Mouse (Mus musculus) midbrain, embryonic 15.5 days (tissue): Measurements from ENCODE around the gene Tjp2. TPM values are rescaled to one million over a fixed set of nuclear protein-coding genes. Genes with fewer than 3 reads are reported as not detected.
"Not testable (repeated sequence)": the region's sequence is repeated elsewhere in the genome, so short reads cannot be mapped to it uniquely, and the experiment has no call there.

Source experiments
- ATAC-seq: fragments of 200-750 bp; cut with Nextera tagmentation; replicated peaks from 2 replicates; pipeline ENCODE4 v1.8.0; 2017; ENCODE audit warnings: moderate TSS enrichment
- H3K27ac ChIP-seq: fragments of 300-500 bp; sonication (generic); 2 replicates; pipeline ENCODE4 v1.5.1; 2015; ENCODE audit warnings: mild to moderate bottlenecking, inconsistent platforms
- H3K27me3 ChIP-seq: fragments of 300-500 bp; sonication (generic); replicated peaks from 2 replicates; pipeline ENCODE4 v1.6.1; 2015; ENCODE audit warnings: inconsistent platforms
- H3K36me3 ChIP-seq: fragments of 300-500 bp; sonication (generic); replicated peaks from 2 replicates; pipeline ENCODE4 v1.6.1; 2015; ENCODE audit warnings: inconsistent platforms
- H3K4me1 ChIP-seq: fragments of 300-500 bp; sonication (generic); 2 replicates; pipeline ENCODE4 v1.6.1; 2015; ENCODE audit warnings: inconsistent platforms
- H3K4me2 ChIP-seq: fragments of 300-500 bp; sonication (generic); 2 replicates; pipeline ENCODE4 v1.6.1; 2015; ENCODE audit warnings: inconsistent platforms, mild to moderate bottlenecking, moderate library complexity
- H3K4me3 ChIP-seq: fragments of 300-500 bp; sonication (generic); 2 replicates; pipeline ENCODE4 v1.5.1; 2015; ENCODE audit warnings: mild to moderate bottlenecking, inconsistent platforms
- H3K9ac ChIP-seq: fragments of 300-500 bp; sonication (generic); 2 replicates; pipeline ENCODE4 v1.6.1; 2015; ENCODE audit warnings: mild to moderate bottlenecking, inconsistent platforms
- H3K9me3 ChIP-seq: fragments of 300-500 bp; sonication (generic); 2 replicates; pipeline ENCODE4 v1.6.1; 2016; ENCODE audit warnings: inconsistent platforms
- WGBS: fragments of 180-500 bp; shearing (Covaris S2); methylation state at CpG from one replicate; pipeline ENCODE4 v1.1.7; 2015; ENCODE audit warnings: mixed read lengths; 5-methylcytosine and 5-hydroxymethylcytosine counted together
- polyA plus RNA-seq: library from polyadenylated mRNA; unstranded; fragments of >200 nt; fragmentation: Nextera tagmentation; extraction: Ambion mirVana; gene quantifications from 2 replicates; pipeline ENCODE4 v1.2.1, GENCODE M21; 2015

Gene Tjp2
- polyA plus RNA-seq, 1 experiment from 2014 or later, result 14.4 TPM

GRCm38 (mm10) chr19:24197338-24197737, 27.5 kb downstream of the Tjp2 start:
- Histone ChIP-seq H3K27ac (no peak overlapping the region), H3K36me3 (no peaks in the 10 kb centered on the region), H3K4me3 (no peak overlapping the region), H3K27me3 (no peaks in the 10 kb centered on the region), H3K9me3 (no peaks in the 10 kb centered on the region), H3K4me1 (no peaks in the 10 kb centered on the region), H3K9ac (no peak overlapping the region), H3K4me2 (no peak overlapping the region)
- 78% methylated on average over 3 of the region's 3 CpGs for WGBS
- no peak for ATAC-seq

GRCm38 (mm10) chr19:24195224-24195623, 29.6 kb downstream of the Tjp2 start:
- H3K4me1 ChIP-seq, result no peaks in the 10 kb centered on the region
- no peak for ATAC-seq
- no peaks in the 10 kb centered on the region for H3K9me3 ChIP-seq
- 75% methylated on average over 7 of the region's 7 CpGs for WGBS
- H3K36me3 ChIP-seq, result no peaks in the 10 kb centered on the region
- no peak overlapping the region for H3K4me3 ChIP-seq
- H3K27ac ChIP-seq, result no peak overlapping the region
- no peaks in the 10 kb centered on the region for H3K27me3 ChIP-seq
- H3K9ac ChIP-seq, result no peak overlapping the region
- H3K4me2 ChIP-seq, result no peak overlapping the region

- Histone ChIP-seq H3K4me2 (no peak overlapping the region), H3K27ac (no peak overlapping the region), H3K4me1 (no peaks in the 10 kb centered on the region), H3K9ac (no peak overlapping the region), H3K27me3 (no peaks in the 10 kb centered on the region), H3K9me3 (no peaks in the 10 kb centered on the region), H3K36me3 (no peaks in the 10 kb centered on the region), H3K4me3 (no peak overlapping the region)
- WGBS, result 97% methylated on average over 4 of the region's 4 CpGs
- ATAC-seq, result no peak
Measured at GRCm38 (mm10) chr19:24194216-24194615, 30.6 kb downstream of the Tjp2 start.

GRCm38 (mm10) chr19:24192946-24193345, 31.9 kb downstream of the Tjp2 start:
- Histone ChIP-seq H3K4me2 (no peak overlapping the region), H3K36me3 (no peaks in the 10 kb centered on the region), H3K9ac (no peak overlapping the region), H3K27ac (no peak overlapping the region), H3K4me1 (no peaks in the 10 kb centered on the region), H3K9me3 (no peaks in the 10 kb centered on the region), H3K27me3 (no peaks in the 10 kb centered on the region), H3K4me3 (no peak overlapping the region)
- 96% methylated on average over 5 of the region's 5 CpGs for WGBS
- ATAC-seq, result no peak

GRCm38 (mm10) chr19:24187791-24188190, 37.0 kb downstream of the Tjp2 start:
- 84% methylated on average over 2 of the region's 2 CpGs for WGBS
- H3K9ac ChIP-seq, result no peak overlapping the region
- no peaks in the 10 kb centered on the region for H3K9me3 ChIP-seq
- no peaks in the 10 kb centered on the region for H3K27me3 ChIP-seq
- no peak for ATAC-seq
- no peak overlapping the region for H3K4me3 ChIP-seq
- no peak overlapping the region for H3K4me2 ChIP-seq
- no peaks in the 10 kb centered on the region for H3K4me1 ChIP-seq
- no peak overlapping the region for H3K27ac ChIP-seq
- H3K36me3 ChIP-seq, result no peaks in the 10 kb centered on the region

GRCm38 (mm10) chr19:24187358-24187757, 37.5 kb downstream of the Tjp2 start:
- H3K9ac ChIP-seq, ATAC-seq, H3K36me3 ChIP-seq, H3K4me3 ChIP-seq, H3K4me2 ChIP-seq, H3K27ac ChIP-seq, H3K9me3 ChIP-seq, H3K4me1 ChIP-seq, H3K27me3 ChIP-seq: not testable (repeated sequence)
- 97% methylated on average over 1 of the region's 1 CpGs for WGBS

- 59% methylated on average over 15 of the region's 15 CpGs for WGBS
- Histone ChIP-seq H3K27me3 (no peaks in the 10 kb centered on the region), H3K36me3 (no peaks in the 10 kb centered on the region), H3K4me3 (no peak overlapping the region), H3K4me1 (no peaks in the 10 kb centered on the region), H3K4me2 (no peak overlapping the region), H3K9me3 (no peaks in the 10 kb centered on the region), H3K27ac (no peak overlapping the region), H3K9ac (no peak overlapping the region)
- ATAC-seq, result no peak
Measured at GRCm38 (mm10) chr19:24183680-24184235, 41.1 kb downstream of the Tjp2 start.

GRCm38 (mm10) chr19:24180415-24180814, 44.4 kb downstream of the Tjp2 start:
- Histone ChIP-seq H3K4me3 (no peak overlapping the region), H3K27ac (no peak overlapping the region), H3K36me3 (no peaks in the 10 kb centered on the region), H3K9me3 (no peaks in the 10 kb centered on the region), H3K4me2 (no peak overlapping the region), H3K4me1 (no peaks in the 10 kb centered on the region), H3K9ac (no peak overlapping the region), H3K27me3 (no peaks in the 10 kb centered on the region)
- ATAC-seq, result no peak
- 83% methylated on average over 8 of the region's 8 CpGs for WGBS

- no peaks in the 10 kb centered on the region for H3K9me3 ChIP-seq
- no peak overlapping the region for H3K4me2 ChIP-seq
- H3K4me3 ChIP-seq, result no peak overlapping the region
- H3K27me3 ChIP-seq, result no peaks in the 10 kb centered on the region
- H3K27ac ChIP-seq, result no peak overlapping the region
- H3K4me1 ChIP-seq, result peaks cover 12% of the 10 kb centered on the region
- no peak for ATAC-seq
- WGBS, result 91% methylated on average over 2 of the region's 2 CpGs
- H3K9ac ChIP-seq, result no peak overlapping the region
- no peaks in the 10 kb centered on the region for H3K36me3 ChIP-seq
Measured at GRCm38 (mm10) chr19:24178086-24178485, 46.7 kb downstream of the Tjp2 start.

- no peak overlapping the region for H3K4me2 ChIP-seq
- H3K27ac ChIP-seq, result no peak overlapping the region
- no peak overlapping the region for H3K4me3 ChIP-seq
- H3K36me3 ChIP-seq, result no peaks in the 10 kb centered on the region
- no peak for ATAC-seq
- H3K9ac ChIP-seq, result no peak overlapping the region
- H3K4me1 ChIP-seq, result peaks cover 18% of the 10 kb centered on the region
- H3K27me3 ChIP-seq, result no peaks in the 10 kb centered on the region
- 85% methylated on average over 4 of the region's 4 CpGs for WGBS
- H3K9me3 ChIP-seq, result no peaks in the 10 kb centered on the region
Measured at GRCm38 (mm10) chr19:24176692-24177091, 48.1 kb downstream of the Tjp2 start.

GRCm38 (mm10) chr19:24174896-24175295, 49.9 kb downstream of the Tjp2 start:
- peak overlapping the region; percentile 81 for H3K4me2 ChIP-seq
- no peak for ATAC-seq
- H3K9ac ChIP-seq, result peak overlapping the region; percentile 39; the same call in 1 of the 2 replicates
- H3K9me3 ChIP-seq, result no peaks in the 10 kb centered on the region
- peaks cover 18% of the 10 kb centered on the region for H3K4me1 ChIP-seq
- no peaks in the 10 kb centered on the region for H3K36me3 ChIP-seq
- no peak overlapping the region for H3K27ac ChIP-seq
- peak overlapping the region; percentile 48 for H3K4me3 ChIP-seq
- H3K27me3 ChIP-seq, result no peaks in the 10 kb centered on the region
- WGBS, result 11% methylated on average over 13 of the region's 13 CpGs

GRCm38 (mm10) chr19:24173608-24174523, 51.0 kb downstream of the Tjp2 start:
- WGBS, result under 1% methylated on average over 98 of the region's 103 CpGs
- no peaks in the 10 kb centered on the region for H3K9me3 ChIP-seq
- peak overlapping the region; percentile 81 for H3K4me2 ChIP-seq
- peak overlapping the region; percentile 39 for H3K9ac ChIP-seq
- H3K36me3 ChIP-seq, result no peaks in the 10 kb centered on the region
- H3K4me1 ChIP-seq, result peaks cover 18% of the 10 kb centered on the region
- no peaks in the 10 kb centered on the region for H3K27me3 ChIP-seq
- H3K4me3 ChIP-seq, result peak overlapping the region; percentile 48
- H3K27ac ChIP-seq, result peak overlapping the region; percentile 75
- peak; percentile 94 for ATAC-seq

GRCm38 (mm10) chr19:24173020-24173419, 51.8 kb downstream of the Tjp2 start:
- H3K36me3 ChIP-seq, result no peaks in the 10 kb centered on the region
- peak overlapping the region; percentile 81 for H3K4me2 ChIP-seq
- no peaks in the 10 kb centered on the region for H3K27me3 ChIP-seq
- no peak overlapping the region for H3K9ac ChIP-seq
- ATAC-seq, result no peak
- whole genome bisulfite sequencing, result 23% methylated on average over 6 of the region's 6 CpGs
- H3K4me3 ChIP-seq, result peak overlapping the region; percentile 48
- H3K4me1 ChIP-seq, result peaks cover 18% of the 10 kb centered on the region
- no peak overlapping the region for H3K27ac ChIP-seq
- H3K9me3 ChIP-seq, result no peaks in the 10 kb centered on the region
